Mouse (Mus musculus): ENCODE data around the gene AI837181. TPM values are rescaled to one million over a fixed set of nuclear protein-coding genes. Genes with fewer than 3 reads are reported as not detected.

Gene AI837181
- total and polyA plus RNA-seq, 3 experiments = 32.9 to 59.5 (median 32.9) TPM

- Histone ChIP-seq H3K79me2 (replicated peaks; ENCODE audit: control insufficient read depth, insufficient read depth, low read length) (no peaks in the 10 kb centered on the region; the same call in 1 of the 2 replicates), H3K36me3 (ENCODE audit: control insufficient read depth, insufficient read depth, low read length) (no peaks in the 10 kb centered on the region), H3K9ac (ENCODE audit: low read depth, low read length) (no peak overlapping the region), H3K27me3 (ENCODE audit: control insufficient read depth, insufficient read depth, low read length) (no peaks in the 10 kb centered on the region), H3K27ac (no peak overlapping the region), H3K4me1 (ENCODE audit: control insufficient read depth, insufficient read depth, low read length) (peaks cover 5% of the 10 kb centered on the region), H3K4me3 (no peak overlapping the region)
- TF ChIP-seq POLR2A (IDR thresholded peaks at IDR 0.05; ENCODE audit: insufficient read depth, low read depth, low read length) (no peak), CTCF (IDR thresholded peaks at IDR 0.05) (no peak), EP300 (IDR thresholded peaks at IDR 0.05; ENCODE audit: insufficient read depth, low read depth, low read length) (no peak)
- intact Hi-C loops (cut with DNase I) = no loop called here
- 89% methylated on average over 8 of the region's 8 CpGs for WGBS
- DNase-seq = no peak
These were observed 40.1 kb downstream of the AI837181 start for GRCm38 (mm10) chr19:5465037-5465436.

GRCm38 (mm10) chr19:5466916-5467500, 42.1 kb downstream of the AI837181 start:
- no peaks in the 10 kb centered on the region for H3K27me3 ChIP-seq (ENCODE audit: control insufficient read depth, insufficient read depth, low read length)
- peaks cover 3% of the 10 kb centered on the region for H3K4me1 ChIP-seq (ENCODE audit: control insufficient read depth, insufficient read depth, low read length)
- no peak overlapping the region for H3K27ac ChIP-seq
- no peak for DNase-seq
- no peaks in the 10 kb centered on the region for H3K36me3 ChIP-seq (ENCODE audit: control insufficient read depth, insufficient read depth, low read length)
- no peak for TF ChIP-seq EP300 (IDR thresholded peaks at IDR 0.05; ENCODE audit: insufficient read depth, low read depth, low read length)
- TF ChIP-seq CTCF (IDR thresholded peaks at IDR 0.05) = no peak
- TF ChIP-seq POLR2A (IDR thresholded peaks at IDR 0.05; ENCODE audit: insufficient read depth, low read depth, low read length) = no peak
- H3K79me2 ChIP-seq (replicated peaks; ENCODE audit: control insufficient read depth, insufficient read depth, low read length) = no peaks in the 10 kb centered on the region
- 68% methylated on average over 6 of the region's 6 CpGs for WGBS
- intact Hi-C loops (cut with DNase I) = no loop called here
- no peak overlapping the region for H3K9ac ChIP-seq (ENCODE audit: low read depth, low read length)
- no peak overlapping the region for H3K4me3 ChIP-seq

- Histone ChIP-seq H3K4me1 (ENCODE audit: control insufficient read depth, insufficient read depth, low read length) (peaks cover 3% of the 10 kb centered on the region), H3K36me3 (ENCODE audit: control insufficient read depth, insufficient read depth, low read length) (no peaks in the 10 kb centered on the region), H3K27ac (no peak within 1 kb of the TSS), H3K27me3 (ENCODE audit: control insufficient read depth, insufficient read depth, low read length) (no peaks in the 10 kb centered on the region), H3K4me3 (no peak within 1 kb of the TSS), H3K9ac (ENCODE audit: low read depth, low read length) (no peak within 1 kb of the TSS), H3K79me2 (replicated peaks; ENCODE audit: control insufficient read depth, insufficient read depth, low read length) (no peaks in the 10 kb centered on the region)
- 42% methylated on average over 5 of the region's 5 CpGs for WGBS
- DNase-seq = peak in 1 of 2 experiments; percentile 19
- intact Hi-C loops (cut with DNase I) = no loop called here
- no peak for TF ChIP-seq CTCF (IDR thresholded peaks at IDR 0.05)
- TF ChIP-seq EP300 (IDR thresholded peaks at IDR 0.05; ENCODE audit: insufficient read depth, low read depth, low read length) = no peak
- no peak for TF ChIP-seq POLR2A (IDR thresholded peaks at IDR 0.05; ENCODE audit: insufficient read depth, low read depth, low read length)
These were observed 43.4 kb downstream of the AI837181 start, which contains the start of gene Ctsw for GRCm38 (mm10) chr19:5468374-5468773. Gene Ctsw (minus strand): TSS chr19:5468507.

GRCm38 (mm10) chr19:5471846-5472245, 46.9 kb downstream of the AI837181 start:
- TF ChIP-seq CTCF (IDR thresholded peaks at IDR 0.05) = no peak
- TF ChIP-seq POLR2A (IDR thresholded peaks at IDR 0.05; ENCODE audit: insufficient read depth, low read depth, low read length) = no peak
- no peak for TF ChIP-seq EP300 (IDR thresholded peaks at IDR 0.05; ENCODE audit: insufficient read depth, low read depth, low read length)
- H3K79me2 ChIP-seq (replicated peaks; ENCODE audit: control insufficient read depth, insufficient read depth, low read length) = no peaks in the 10 kb centered on the region
- WGBS = 49% methylated on average over 5 of the region's 5 CpGs
- H3K36me3 ChIP-seq (ENCODE audit: control insufficient read depth, insufficient read depth, low read length) = no peaks in the 10 kb centered on the region
- H3K9ac ChIP-seq (ENCODE audit: low read depth, low read length) = no peak overlapping the region
- no peaks in the 10 kb centered on the region for H3K27me3 ChIP-seq (ENCODE audit: control insufficient read depth, insufficient read depth, low read length)
- H3K27ac ChIP-seq = no peak overlapping the region
- no peak overlapping the region for H3K4me3 ChIP-seq
- no peaks in the 10 kb centered on the region for H3K4me1 ChIP-seq (ENCODE audit: control insufficient read depth, insufficient read depth, low read length)
- intact Hi-C loops (cut with DNase I) = no loop called here
- no peak for DNase-seq

- Histone ChIP-seq H3K4me1 (ENCODE audit: control insufficient read depth, insufficient read depth, low read length) (no peaks in the 10 kb centered on the region), H3K36me3 (ENCODE audit: control insufficient read depth, insufficient read depth, low read length) (no peaks in the 10 kb centered on the region), H3K27ac (no peak overlapping the region), H3K4me3 (no peak overlapping the region), H3K79me2 (replicated peaks; ENCODE audit: control insufficient read depth, insufficient read depth, low read length) (no peaks in the 10 kb centered on the region), H3K9ac (ENCODE audit: low read depth, low read length) (no peak overlapping the region), H3K27me3 (ENCODE audit: control insufficient read depth, insufficient read depth, low read length) (no peaks in the 10 kb centered on the region)
- intact Hi-C loops (cut with DNase I) = loop anchor here (1.0 kb wide), 1 partner anchor 14 kb away; no protein-coding TSS in a partner anchor
- WGBS = 77% methylated on average over 3 of the region's 3 CpGs
- DNase-seq = no peak
- TF ChIP-seq CTCF (IDR thresholded peaks at IDR 0.05) = peak; percentile 56
- TF ChIP-seq EP300 (IDR thresholded peaks at IDR 0.05; ENCODE audit: insufficient read depth, low read depth, low read length) = no peak
- no peak for TF ChIP-seq POLR2A (IDR thresholded peaks at IDR 0.05; ENCODE audit: insufficient read depth, low read depth, low read length)
These were observed 47.9 kb downstream of the AI837181 start for GRCm38 (mm10) chr19:5472857-5473256.

GRCm38 (mm10) chr19:5473720-5474119, 48.8 kb downstream of the AI837181 start, which contains the start of gene Efemp2:
Gene Efemp2 (plus strand): TSS chr19:5473954.
- Histone ChIP-seq H3K27ac (peak within 1 kb of the TSS; percentile 76), H3K27me3 (ENCODE audit: control insufficient read depth, insufficient read depth, low read length) (no peaks in the 10 kb centered on the region), H3K4me3 (peak within 1 kb of the TSS; percentile 57), H3K36me3 (ENCODE audit: control insufficient read depth, insufficient read depth, low read length) (no peaks in the 10 kb centered on the region), H3K9ac (ENCODE audit: low read depth, low read length) (peak within 1 kb of the TSS; percentile 77), H3K4me1 (ENCODE audit: control insufficient read depth, insufficient read depth, low read length) (no peaks in the 10 kb centered on the region), H3K79me2 (replicated peaks; ENCODE audit: control insufficient read depth, insufficient read depth, low read length) (no peaks in the 10 kb centered on the region)
- 2% methylated on average over 22 of the region's 22 CpGs for WGBS
- TF ChIP-seq EP300 (IDR thresholded peaks at IDR 0.05; ENCODE audit: insufficient read depth, low read depth, low read length) (no peak), POLR2A (IDR thresholded peaks at IDR 0.05; ENCODE audit: insufficient read depth, low read depth, low read length) (peak; percentile 65), CTCF (IDR thresholded peaks at IDR 0.05) (no peak)
- peak; percentile 89 to 90 for DNase-seq
- intact Hi-C loops (cut with DNase I) = loop anchor here (1.0 kb wide), 1 partner anchor 14 kb away; no protein-coding TSS in a partner anchor
